17 mouse cellular contexts compared by ENCODE assay signal in genomic region chr7:67536588-67537372, GRCm38 (mm10).
DNase-seq lines count a peak whose midpoint lies in the region; ATAC-seq and TF ChIP-seq lines count a peak whose summit lies in the region.
"Had no signal": no experiment of that assay in that cellular context is flagged by ENCODE, and none has a peak within 500 bp of the region (broad histone marks: within the 10 kb centered on the region; RNA-seq: fewer than 3 reads in every experiment).

No protein-coding gene starts in this region.

- H3K36me3 ChIP-seq in liver, embryonic 11.5 days (ENCODE audit: control insufficient read depth, insufficient read depth, low read length): no peaks in the 10 kb centered on the region
- no peaks in the 10 kb centered on the region for H3K36me3 ChIP-seq in liver, embryonic 12.5 days
- H3K36me3 ChIP-seq in forebrain, embryonic 14.5 days (ENCODE audit: control insufficient read depth, insufficient read depth, low read length): no peaks in the 10 kb centered on the region
- H3K36me3 ChIP-seq: embryonic facial prominence, embryonic 12.5 days; neural tube, embryonic 15.5 days had no signal

- no peak overlapping the region for H3K4me3 ChIP-seq in liver, embryonic 11.5 days (ENCODE audit: low read depth, low read length)
- no peak overlapping the region for H3K4me3 ChIP-seq in liver, embryonic 12.5 days
- no peak overlapping the region for H3K4me3 ChIP-seq in olfactory bulb, adult 2 months (ENCODE audit: insufficient read depth, low read depth, low read length)
- H3K4me3 ChIP-seq in forebrain, embryonic 14.5 days (ENCODE audit: low read depth, low read length): no peak overlapping the region
- H3K4me3 ChIP-seq: embryonic facial prominence, embryonic 12.5 days; neural tube, embryonic 15.5 days had no signal

- no peak for TF ChIP-seq CTCF in Patski (IDR thresholded peaks at IDR 0.05)
- TF ChIP-seq CTCF in olfactory bulb, adult 2 months (IDR thresholded peaks at IDR 0.05; ENCODE audit: insufficient read depth, low read depth, low read length): no peak

- no peak for TF ChIP-seq POLR2A in olfactory bulb, adult 2 months (IDR thresholded peaks at IDR 0.05; ENCODE audit: insufficient read depth, low read depth, low read length)

- H3K27me3 ChIP-seq in liver, embryonic 11.5 days (replicated peaks; ENCODE audit: control insufficient read depth, insufficient read depth, low read length): no peaks in the 10 kb centered on the region
- no peaks in the 10 kb centered on the region for H3K27me3 ChIP-seq in liver, embryonic 12.5 days (replicated peaks)
- H3K27me3 ChIP-seq in Patski: no peaks in the 10 kb centered on the region
- no peaks in the 10 kb centered on the region for H3K27me3 ChIP-seq in forebrain, embryonic 14.5 days (replicated peaks; ENCODE audit: control insufficient read depth, insufficient read depth, low read length)
- H3K27me3 ChIP-seq: embryonic facial prominence, embryonic 12.5 days; neural tube, embryonic 15.5 days had no signal

- in situ Hi-C loops in Patski (cut with MboI; ENCODE audit: low pct_unique_long_range_greater_than_20kb): no loop called here

- no peaks in the 10 kb centered on the region for H3K4me1 ChIP-seq in liver, embryonic 11.5 days (replicated peaks; ENCODE audit: control insufficient read depth, insufficient read depth, low read length)
- no peaks in the 10 kb centered on the region for H3K4me1 ChIP-seq in liver, embryonic 12.5 days
- H3K4me1 ChIP-seq in olfactory bulb, adult 2 months (ENCODE audit: control insufficient read depth, insufficient read depth, low read length): peaks cover 5% of the 10 kb centered on the region
- peaks cover 2% of the 10 kb centered on the region; the same call in 1 of the 2 replicates for H3K4me1 ChIP-seq in forebrain, embryonic 14.5 days (ENCODE audit: control insufficient read depth, insufficient read depth, low read length)
- H3K4me1 ChIP-seq: embryonic facial prominence, embryonic 12.5 days; neural tube, embryonic 15.5 days had no signal

- no peak overlapping the region for H3K9ac ChIP-seq in liver, embryonic 11.5 days (ENCODE audit: low read depth, low read length)
- H3K9ac ChIP-seq in liver, embryonic 12.5 days: no peak overlapping the region
- H3K9ac ChIP-seq in forebrain, embryonic 14.5 days (ENCODE audit: low read length): no peak overlapping the region
- H3K9ac ChIP-seq: embryonic facial prominence, embryonic 12.5 days; lung, embryonic 14.5 days; neural tube, embryonic 15.5 days had no signal

- peak; percentile 25 for DNase-seq in adrenal gland, postnatal 10 days
- no peak for DNase-seq in adrenal gland, adult 18-20 months (ENCODE audit: low spot score in 2 of 2)
- peak; percentile 10 for DNase-seq in liver, embryonic 11.5 days (ENCODE audit: low spot score)
- DNase-seq in Patski (ENCODE audit: low read depth, low spot score): peak; percentile 46
- no peak for DNase-seq in forebrain, embryonic 14.5 days (ENCODE audit: low spot score)
- no peak for DNase-seq in frontal cortex, postnatal 14 days (ENCODE audit: low spot score in 2 of 2)
- DNase-seq: heart, adult 18-20 months; kidney, adult 9 months; kidney, postnatal 36 days; left cerebral cortex, postnatal 4 days; lung, embryonic 14.5 days had no signal

- CTCF ChIA-PET in Patski (lab: Charles Lee): interaction anchor here (1.0 to 1.4 kb wide), 3 partner anchors 12 to 17 kb away, joined by 3 to 7 read pairs (median 5); no protein-coding TSS in a partner anchor

- no peak overlapping the region for H3K27ac ChIP-seq in liver, embryonic 11.5 days (ENCODE audit: low read depth, low read length)
- H3K27ac ChIP-seq in liver, embryonic 12.5 days: no peak overlapping the region
- H3K27ac ChIP-seq in olfactory bulb, adult 2 months (ENCODE audit: insufficient read depth, low read depth, low read length): peak overlapping the region; percentile 88
- H3K27ac ChIP-seq in forebrain, embryonic 14.5 days (ENCODE audit: low read depth, low read length): no peak overlapping the region
- H3K27ac ChIP-seq: embryonic facial prominence, embryonic 12.5 days; macrophage; neural tube, embryonic 15.5 days had no signal

- WGBS in liver, embryonic 11.5 days: 87% methylated on average over 11 of the region's 11 CpGs
- whole genome bisulfite sequencing in liver, embryonic 12.5 days (ENCODE audit: insufficient replicate concordance): 83% methylated on average over 11 of the region's 11 CpGs
- 50% methylated on average over 11 of the region's 11 CpGs for WGBS in olfactory bulb, adult 2 months
- WGBS in forebrain, embryonic 14.5 days: 80% methylated on average over 11 of the region's 11 CpGs

- POLR2A ChIA-PET in Patski (lab: Charles Lee): interaction anchor here (0.5 to 1.1 kb wide), 2 partner anchors 11 to 248 kb away, joined by 3 read pairs; no protein-coding TSS in a partner anchor

- no peak overlapping the region for H3K4me2 ChIP-seq in liver, embryonic 11.5 days
- no peak overlapping the region for H3K4me2 ChIP-seq in liver, embryonic 12.5 days
- H3K4me2 ChIP-seq in forebrain, embryonic 14.5 days (ENCODE audit: low read length): no peak overlapping the region
- H3K4me2 ChIP-seq: embryonic facial prominence, embryonic 12.5 days; lung, embryonic 14.5 days; midbrain, embryonic 11.5 days; neural tube, embryonic 15.5 days had no signal

- no peak for ATAC-seq in liver, embryonic 11.5 days (replicated peaks; ENCODE audit: low FRiP score)
- no peak for ATAC-seq in liver, embryonic 12.5 days
- ATAC-seq in Patski: peak; percentile 78
- ATAC-seq in forebrain, embryonic 14.5 days: no peak

- no peaks in the 10 kb centered on the region for H3K9me3 ChIP-seq in liver, embryonic 11.5 days (ENCODE audit: control insufficient read depth, low read length)
- H3K9me3 ChIP-seq in liver, embryonic 12.5 days (replicated peaks): no peaks in the 10 kb centered on the region
- no peaks in the 10 kb centered on the region for H3K9me3 ChIP-seq in forebrain, embryonic 14.5 days (replicated peaks; ENCODE audit: control insufficient read depth, low read length)
- H3K9me3 ChIP-seq: embryonic facial prominence, embryonic 12.5 days; neural tube, embryonic 15.5 days had no signal

Comparison
In these comparisons a context has a peak if more than half of its experiments do, and no peak if none do; other contexts are left out.
1. DNase-seq: peak in adrenal gland, postnatal 10 days (single experiment), liver, embryonic 11.5 days (single experiment) and Patski (single experiment); none in adrenal gland, adult 18-20 months (0 of 2), forebrain, embryonic 14.5 days (single experiment) and frontal cortex, postnatal 14 days (0 of 2).